Mouse (Mus musculus) bone marrow macrophage, adult 2 months (primary cell): Measurements from ENCODE around the gene Umodl1. TPM values are rescaled to one million over a fixed set of nuclear protein-coding genes. Genes with fewer than 3 reads are reported as not detected.

Source experiments
- H3K27ac ChIP-seq: 2 replicates; pipeline ENCODE4 v1.5.1; 2012; ENCODE audit warnings: low read depth, low read length; ENCODE audit not compliant: insufficient read depth
- H3K4me1 ChIP-seq: 2 replicates; pipeline ENCODE4 v1.6.1; 2012; ENCODE audit warnings: low read length; ENCODE audit not compliant: control insufficient read depth, insufficient read depth
- H3K4me3 ChIP-seq: 2 replicates; pipeline ENCODE4 v1.5.1; 2012; ENCODE audit warnings: mild to moderate bottlenecking, low read length, moderate library complexity; ENCODE audit not compliant: insufficient read depth
- CTCF ChIP-seq: IDR thresholded peaks from 2 replicates; pipeline ENCODE4 v1.5.1; 2012; ENCODE audit warnings: low read depth, mild to moderate bottlenecking, low read length, moderate library complexity
- POLR2A ChIP-seq: IDR thresholded peaks from 2 replicates; pipeline ENCODE4 v1.6.1; 2012; ENCODE audit warnings: mild to moderate bottlenecking, low read depth, low read length, borderline replicate concordance
- polyA plus RNA-seq: library from polyadenylated mRNA; stranded (reverse); fragments of >200 nt; gene quantifications from 2 replicates; pipeline ENCODE4 v1.2.4, GENCODE M21; 2012; ENCODE audit not compliant: missing spikeins, insufficient read depth, insufficient read length

The Umodl1 gene
- polyA plus RNA-seq, 1 experiment = not detected

- no peak overlapping the region for H3K4me3 ChIP-seq
- TF ChIP-seq POLR2A = no peak
- no peak for TF ChIP-seq CTCF
- peaks cover under 1% of the 10 kb centered on the region; the same call in 1 of the 2 replicates for H3K4me1 ChIP-seq
- no peak overlapping the region for H3K27ac ChIP-seq
These were observed 29.1 kb downstream of the Umodl1 start for GRCm38 (mm10) chr17:30983521-30983920.

- Histone ChIP-seq H3K27ac (no peak overlapping the region), H3K4me1 (no peaks in the 10 kb centered on the region), H3K4me3 (no peak overlapping the region)
- TF ChIP-seq POLR2A (no peak), CTCF (peak; percentile 16; the same call in 1 of the 2 replicates)
These were observed 35.8 kb downstream of the Umodl1 start for GRCm38 (mm10) chr17:30990254-30990653.

GRCm38 (mm10) chr17:30996296-30996695 lies 41.9 kb downstream of the Umodl1 start:
- TF ChIP-seq POLR2A = no peak
- peaks cover 2% of the 10 kb centered on the region; the same call in 1 of the 2 replicates for H3K4me1 ChIP-seq
- no peak overlapping the region for H3K27ac ChIP-seq
- H3K4me3 ChIP-seq = no peak overlapping the region

- no peak for TF ChIP-seq CTCF
- TF ChIP-seq POLR2A = no peak
- Histone ChIP-seq H3K27ac (no peak overlapping the region), H3K4me1 (peaks cover 29% of the 10 kb centered on the region), H3K4me3 (no peak overlapping the region)
These were observed 46.5 kb downstream of the Umodl1 start for GRCm38 (mm10) chr17:31000897-31001296.

GRCm38 (mm10) chr17:31002613-31003012 lies 48.2 kb downstream of the Umodl1 start:
- TF ChIP-seq POLR2A = no peak
- no peak overlapping the region; the same call in 1 of the 2 replicates for H3K27ac ChIP-seq

GRCm38 (mm10) chr17:31005284-31005683 lies 50.8 kb downstream of the Umodl1 start:
- H3K4me3 ChIP-seq = no peak overlapping the region
- H3K27ac ChIP-seq = peak overlapping the region; percentile 94
- TF ChIP-seq POLR2A (no peak), CTCF (no peak)
- peaks cover 37% of the 10 kb centered on the region for H3K4me1 ChIP-seq

More at GRCm38 (mm10) chr17:31002613-31003012, 48.2 kb downstream of the Umodl1 start:
- Histone ChIP-seq H3K4me1 (peaks cover 37% of the 10 kb centered on the region), H3K4me3 (no peak overlapping the region)

- TF ChIP-seq POLR2A = no peak
- no peak for TF ChIP-seq CTCF
These were observed 52.9 kb downstream of the Umodl1 start for GRCm38 (mm10) chr17:31007357-31007756.

GRCm38 (mm10) chr17:31008416-31008815 lies 54.0 kb downstream of the Umodl1 start:
- Histone ChIP-seq H3K27ac (no peak overlapping the region), H3K4me1 (peaks cover 30% of the 10 kb centered on the region), H3K4me3 (no peak overlapping the region)
- TF ChIP-seq POLR2A (no peak), CTCF (no peak)

More at GRCm38 (mm10) chr17:31007357-31007756, 52.9 kb downstream of the Umodl1 start:
- no peak overlapping the region for H3K4me3 ChIP-seq
- no peak overlapping the region for H3K27ac ChIP-seq
- peaks cover 40% of the 10 kb centered on the region for H3K4me1 ChIP-seq

GRCm38 (mm10) chr17:31011551-31012394 lies 57.3 kb downstream of the Umodl1 start:
- H3K4me1 ChIP-seq = peaks cover 4% of the 10 kb centered on the region
- no peak overlapping the region for H3K4me3 ChIP-seq
- TF ChIP-seq POLR2A = no peak
- TF ChIP-seq CTCF = peak; percentile 98
- H3K27ac ChIP-seq = no peak overlapping the region

- Histone ChIP-seq H3K4me3 (no peak overlapping the region), H3K27ac (no peak overlapping the region), H3K4me1 (peaks cover 25% of the 10 kb centered on the region)
- TF ChIP-seq CTCF = peak; percentile 58
- TF ChIP-seq POLR2A = no peak
These were observed 63.8 kb downstream of the Umodl1 start for GRCm38 (mm10) chr17:31018267-31018666.

GRCm38 (mm10) chr17:31019505-31019904 lies 65.1 kb downstream of the Umodl1 start:
- Histone ChIP-seq H3K4me1 (peaks cover 30% of the 10 kb centered on the region), H3K27ac (no peak overlapping the region), H3K4me3 (no peak overlapping the region)
- TF ChIP-seq POLR2A (no peak), CTCF (peak; percentile 88)
